Mouse (Mus musculus) testis, adult 2 months (tissue): ENCODE data around the gene Hes5.

Experiments
- CTCF ChIP-seq: fragments of 200-500 bp; IDR thresholded peaks from 2 replicates; pipeline ENCODE4 v1.5.1; 2012; ENCODE audit warnings: low read depth, mild to moderate bottlenecking, inconsistent platforms, low read length, moderate library complexity; ENCODE audit not compliant: control insufficient read depth, insufficient read depth, insufficient replicate concordance
- POLR2A ChIP-seq: fragments of 200-500 bp; IDR thresholded peaks from 2 replicates; pipeline ENCODE4 v1.6.1; 2012; ENCODE audit warnings: low read depth, mild to moderate bottlenecking, inconsistent platforms, low read length, moderate library complexity; ENCODE audit not compliant: control insufficient read depth

DNA sequence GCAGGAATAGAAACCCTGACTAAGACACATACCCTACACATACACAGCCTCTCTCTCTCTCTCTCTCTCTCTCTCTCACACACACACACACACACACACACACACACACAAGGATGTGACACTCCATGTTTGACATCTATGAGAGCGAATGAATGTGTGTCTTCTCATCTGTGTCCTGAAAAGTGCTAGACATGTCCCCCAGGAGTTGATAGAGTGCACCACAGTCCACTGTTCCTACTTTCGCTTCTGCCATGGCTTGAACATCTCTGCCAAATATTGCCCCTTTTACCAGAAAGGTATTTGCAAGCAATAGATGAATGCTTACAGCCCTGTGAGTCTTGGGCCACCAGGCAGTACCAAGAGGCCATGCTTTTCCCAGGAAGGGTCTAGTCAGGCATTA is 20.6 kb upstream of the Hes5 start:
- TF ChIP-seq CTCF (no peak), POLR2A (no peak)
